Mouse (Mus musculus): Measurements from ENCODE around the gene 1700001K19Rik.
"Not testable (repeated sequence)": the region's sequence is repeated elsewhere in the genome, so short reads cannot be mapped to it uniquely, and the experiment has no call there.

The 1700001K19Rik gene

GRCm38 (mm10) chr12:110695676-110696171 lies 13.3 kb upstream of the 1700001K19Rik start:
- DNase-seq = peak; percentile 85 to 88

DNA sequence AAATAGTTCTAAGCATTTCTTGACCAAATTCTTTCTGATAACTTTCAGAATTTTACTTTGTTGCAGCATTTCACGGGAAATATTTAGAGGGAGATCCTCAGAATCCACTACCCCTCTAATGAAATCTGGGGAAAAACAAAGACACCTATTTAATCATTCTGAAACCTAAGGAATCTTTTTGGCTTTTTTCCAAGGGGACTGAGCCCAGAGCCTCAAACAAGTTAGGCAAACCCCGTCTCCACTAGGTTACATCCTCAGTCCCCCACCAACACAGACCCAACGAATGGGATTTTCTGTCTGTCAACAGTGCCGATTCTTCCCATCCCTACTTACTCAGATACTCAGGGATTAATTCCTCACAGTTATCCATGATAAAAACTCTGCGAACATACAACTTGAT lies 11.0 kb upstream of the 1700001K19Rik start:
- DNase-seq = not testable (repeated sequence)

DNA sequence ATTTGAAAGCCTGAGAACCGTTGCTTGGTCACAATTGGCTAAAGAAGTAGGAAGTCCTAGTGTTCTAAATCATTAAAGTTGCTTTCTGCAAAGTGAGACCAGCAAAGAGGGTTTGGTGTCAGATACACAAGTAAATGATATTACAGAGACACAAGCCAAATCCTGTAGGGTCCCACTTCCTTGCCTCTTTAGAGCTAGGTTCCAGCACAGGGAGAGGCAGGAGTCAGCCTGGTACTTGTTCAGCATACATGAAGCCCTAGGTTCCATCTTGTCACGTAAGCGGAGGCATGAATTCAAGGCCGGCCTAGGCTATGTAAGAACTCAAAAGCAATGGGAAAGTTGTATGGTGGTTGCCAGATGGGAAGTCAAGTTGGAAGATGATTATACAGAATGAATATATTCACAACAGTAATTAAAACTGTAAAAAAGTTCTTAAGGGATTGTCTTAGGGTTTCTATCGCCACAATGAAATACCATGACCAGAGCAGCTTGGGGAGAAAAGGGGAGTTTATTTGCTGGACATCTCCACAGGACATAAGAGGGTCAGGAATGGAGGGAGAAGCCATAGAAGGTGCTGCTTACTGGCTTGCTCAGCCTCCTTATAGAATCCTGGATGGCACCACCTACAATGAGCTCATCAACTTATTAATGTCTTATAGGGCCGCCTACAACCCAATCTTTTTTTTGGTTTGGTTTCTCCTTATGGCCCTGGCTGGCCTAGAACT lies 7.7 kb upstream of the 1700001K19Rik start:
- no peak for DNase-seq

GRCm38 (mm10) chr12:110688921-110689320 lies 6.5 kb upstream of the 1700001K19Rik start:
- not testable (repeated sequence) for DNase-seq

GRCm38 (mm10) chr12:110687894-110688734 lies 5.7 kb upstream of the 1700001K19Rik start:
- DNase-seq = peak; percentile 55

- DNase-seq = no peak
Measured at GRCm38 (mm10) chr12:110683580-110683979, 1.2 kb upstream of the 1700001K19Rik start.

DNA sequence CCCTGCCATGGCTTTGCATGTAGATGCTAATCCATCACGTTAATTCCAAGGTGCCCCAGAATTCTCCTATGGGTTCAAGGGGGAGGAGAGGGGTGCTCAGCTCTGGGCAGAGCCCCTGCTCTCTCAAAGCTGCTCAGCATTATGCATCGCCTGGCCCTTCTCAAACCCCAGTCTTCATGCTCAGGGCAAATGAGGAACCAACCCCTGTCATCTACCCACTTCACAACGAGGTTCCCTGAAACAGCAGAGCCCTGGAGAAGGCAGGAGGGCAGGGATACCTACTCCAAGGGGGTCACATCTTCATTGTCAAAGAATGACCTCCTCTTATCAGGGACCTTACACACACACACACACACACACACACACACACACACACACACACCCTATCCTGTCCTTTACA lies 541 bp downstream of the 1700001K19Rik start:
- no peak for DNase-seq

DNA sequence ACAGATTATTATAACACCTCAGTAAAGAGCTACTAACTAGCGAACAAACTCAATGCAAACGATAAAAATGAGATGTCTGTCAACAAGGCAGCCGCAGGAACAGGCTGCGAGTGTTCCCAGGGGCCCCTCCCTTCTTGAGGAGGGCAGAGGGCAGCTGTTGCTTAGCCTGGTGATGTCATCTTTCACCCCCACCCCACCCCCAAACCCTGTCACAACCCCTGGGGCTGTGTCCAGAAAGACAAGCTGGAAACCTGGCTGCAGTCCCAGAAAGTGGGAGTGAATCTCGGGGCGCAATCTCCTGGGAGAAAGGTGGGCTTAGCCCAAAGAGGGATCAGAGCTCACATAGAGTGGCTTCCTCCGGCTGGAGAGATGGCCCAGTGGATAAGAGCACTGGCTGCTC lies 1.2 kb downstream of the 1700001K19Rik start:
- peak; percentile 36 to 40 for DNase-seq

DNA sequence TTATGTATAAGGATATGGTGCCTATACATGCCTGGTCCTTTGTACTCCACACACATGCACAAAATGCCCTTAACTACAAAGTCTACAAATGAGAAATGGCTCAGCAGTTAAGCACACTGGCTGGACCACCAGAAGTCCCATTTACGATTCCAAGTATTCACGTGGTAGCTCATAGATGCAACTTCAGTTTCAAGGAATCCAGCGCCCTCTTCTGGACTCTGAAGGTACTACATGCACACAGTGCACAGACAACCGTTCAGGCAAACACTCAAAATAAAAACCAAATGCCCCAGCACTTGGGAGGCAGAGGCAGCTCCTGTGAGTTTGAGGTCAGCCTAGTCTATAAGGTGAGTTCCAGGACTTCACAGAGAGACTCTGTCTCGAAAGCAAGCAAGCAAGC lies 8.2 kb downstream of the 1700001K19Rik start:
- peak in 1 of 2 experiments; percentile 53 for DNase-seq

- peak; percentile 41 to 60 for DNase-seq
Measured at GRCm38 (mm10) chr12:110667466-110668077, 14.8 kb downstream of the 1700001K19Rik start.

DNA sequence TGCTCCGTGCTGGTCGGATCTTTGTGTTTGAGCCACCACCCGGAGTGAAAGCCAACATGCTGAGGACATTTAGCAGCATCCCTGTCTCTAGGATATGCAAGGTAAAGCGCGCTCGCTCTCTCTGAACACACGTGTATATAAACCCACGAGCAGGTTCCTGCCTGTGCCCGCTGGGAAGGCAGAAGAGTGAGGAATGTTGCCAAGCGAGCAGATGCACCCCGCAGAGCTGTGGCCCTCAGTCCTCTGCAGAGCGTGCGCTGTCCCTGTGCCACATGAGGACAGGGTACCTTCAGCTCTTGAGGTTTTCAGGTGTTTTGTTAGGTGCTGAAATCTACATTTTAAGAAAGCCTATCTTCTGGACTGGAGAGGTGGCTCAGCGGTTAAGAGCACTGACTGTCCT lies 20.7 kb downstream of the 1700001K19Rik start:
- no peak for DNase-seq

- no peak for DNase-seq
Measured at GRCm38 (mm10) chr12:110651464-110651863, 31.0 kb downstream of the 1700001K19Rik start.

DNA sequence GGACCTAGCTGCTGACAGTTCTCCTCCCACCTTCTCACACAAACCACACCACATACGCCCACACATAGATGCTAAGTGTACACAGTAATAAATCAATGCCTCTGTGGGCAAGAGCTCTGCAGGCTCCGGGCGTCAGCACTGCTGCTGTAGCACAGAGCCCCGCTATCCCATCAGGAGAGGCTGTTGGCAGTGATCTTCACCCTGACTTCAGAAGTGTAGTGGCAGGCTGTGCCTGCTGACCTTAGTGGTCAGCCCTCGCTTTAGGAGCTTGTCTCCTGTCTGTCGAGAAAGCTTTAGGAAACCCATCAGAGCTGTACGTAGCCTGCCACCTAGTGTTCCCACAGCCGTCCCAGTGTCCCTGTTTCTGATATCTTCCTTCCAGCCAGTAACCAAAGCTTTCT lies 32.2 kb downstream of the 1700001K19Rik start:
- no peak for DNase-seq

DNA sequence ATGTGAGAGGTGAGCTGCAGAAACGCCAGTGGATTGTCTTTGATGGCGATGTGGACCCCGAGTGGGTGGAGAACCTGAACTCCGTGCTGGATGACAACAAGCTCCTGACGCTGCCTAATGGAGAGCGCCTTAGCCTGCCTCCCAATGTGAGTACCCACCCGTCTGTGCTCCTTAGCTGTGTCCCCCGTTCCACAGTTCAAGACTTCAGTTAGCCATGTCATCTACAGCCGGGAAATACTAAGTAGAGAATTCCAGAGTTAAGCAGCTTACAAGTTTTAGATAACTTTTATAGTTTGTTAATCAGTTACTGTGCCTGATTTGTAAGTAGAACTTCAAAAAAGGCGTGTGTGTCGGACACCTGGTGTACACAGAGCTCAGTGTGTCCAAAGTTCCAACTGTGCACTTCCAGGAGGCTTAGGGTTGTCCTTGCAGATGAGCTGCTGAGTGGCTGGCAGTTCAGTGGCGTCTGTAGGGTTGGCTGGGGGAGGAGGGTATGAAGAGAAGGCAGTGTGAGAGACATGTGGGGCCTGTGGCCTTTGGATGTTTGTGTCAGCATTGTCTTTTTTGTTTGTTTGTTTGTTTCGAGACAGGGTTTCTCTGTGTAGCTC lies 44.8 kb downstream of the 1700001K19Rik start:
- DNase-seq = no peak

- no peak for DNase-seq
Measured at GRCm38 (mm10) chr12:110636293-110636692, 46.1 kb downstream of the 1700001K19Rik start.

DNA sequence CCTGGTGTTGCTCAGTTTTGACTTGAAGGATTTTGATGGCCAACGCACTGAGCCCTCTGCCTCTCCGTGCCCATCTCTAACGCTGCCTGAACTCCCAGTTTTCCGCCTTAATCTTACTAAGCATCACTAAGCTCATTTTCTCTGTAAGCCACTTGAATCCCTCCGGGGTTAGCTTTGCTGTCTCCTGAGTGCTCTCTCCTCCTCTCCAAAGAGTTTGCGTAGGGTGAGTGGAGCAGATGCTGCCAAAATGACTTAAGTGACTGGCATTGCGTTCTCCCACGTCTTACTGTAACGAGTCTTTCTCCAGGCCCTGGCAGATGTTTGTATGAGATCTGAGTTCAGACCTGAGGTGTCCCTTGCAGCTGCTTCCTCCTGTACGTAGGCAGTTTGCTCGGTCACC lies 52.4 kb downstream of the 1700001K19Rik start:
- DNase-seq = no peak
